Mouse (Mus musculus) embryo, embryonic 10 days (tissue): ENCODE measurements around the gene Phkg1.
"Not testable (repeated sequence)": the region's sequence is repeated elsewhere in the genome, so short reads cannot be mapped to it uniquely, and the experiment has no call there.

Source experiments
- DNase-seq: peaks from one replicate; pipeline ENCODE4 v3.0.0-alpha.2; 2015; ENCODE audit warnings: low spot score

Phkg1 gene

DNA sequence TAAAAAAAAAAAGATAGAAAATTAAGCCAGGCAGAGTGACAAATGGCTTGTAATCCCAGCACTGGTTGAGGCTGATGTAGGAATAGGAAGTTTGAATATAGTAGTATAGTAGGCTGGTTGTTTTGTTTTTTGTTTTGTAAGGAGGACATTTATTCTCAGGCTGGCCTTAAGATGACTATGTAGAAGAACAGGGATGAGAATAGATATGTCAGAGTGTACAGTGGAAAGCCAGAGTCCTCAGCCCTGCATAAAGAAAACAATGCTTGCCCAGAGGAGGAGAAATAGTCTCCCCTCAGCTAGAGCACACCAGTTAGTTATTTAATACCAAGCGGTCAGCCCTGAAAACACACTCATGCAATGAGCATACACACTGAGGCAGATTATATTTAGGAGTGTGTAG is at the start of gene Phkg1:
Phkg1 (minus strand) TSS at position 101 of the 400 bp plus-strand sequence.
- no peak for DNase-seq

DNA sequence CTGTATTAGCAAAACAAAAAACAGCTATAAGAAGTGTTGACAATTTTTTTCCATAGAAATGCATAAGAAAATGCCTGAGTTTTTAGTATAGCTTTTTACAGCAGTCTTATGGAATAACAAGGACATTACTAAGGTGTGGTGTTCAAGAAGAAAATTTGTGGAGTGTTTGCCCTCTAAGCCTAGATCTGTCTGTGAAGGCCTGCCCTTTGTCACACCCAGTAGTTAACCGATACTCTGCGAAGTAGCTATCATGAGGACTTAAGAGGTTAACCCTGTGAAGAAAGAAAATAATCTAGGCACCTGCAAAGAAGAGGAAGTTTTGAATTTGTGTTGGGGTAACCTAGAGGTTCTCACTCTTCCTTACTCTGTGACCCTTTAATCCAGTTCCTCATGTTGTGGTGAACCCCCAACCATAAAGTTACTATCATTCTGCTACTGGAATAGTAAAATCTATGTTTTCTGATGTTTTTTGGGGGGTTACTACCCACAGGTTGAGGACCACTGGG is 49.2 kb upstream of the Phkg1 start:
- no peak for DNase-seq

DNA sequence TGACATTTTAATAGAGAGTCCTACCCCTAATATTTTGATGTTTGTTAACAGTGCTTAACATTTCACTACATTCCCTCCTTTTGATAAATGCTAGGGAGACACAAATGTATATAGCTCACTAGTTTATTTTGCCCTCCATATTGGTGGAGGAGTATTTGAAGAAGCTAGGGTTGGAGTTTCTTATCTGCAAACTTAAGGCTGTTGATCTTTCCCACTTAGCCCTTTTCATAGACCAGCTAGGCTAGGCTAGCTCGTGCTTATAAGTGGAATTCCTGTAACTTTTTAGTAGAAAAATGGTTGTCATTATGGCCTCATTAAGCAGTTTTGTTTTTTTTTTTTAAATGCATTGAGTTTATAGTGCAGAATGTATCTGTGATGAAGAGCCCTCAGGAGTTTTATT is 45.1 kb upstream of the Phkg1 start:
- no peak for DNase-seq

DNA sequence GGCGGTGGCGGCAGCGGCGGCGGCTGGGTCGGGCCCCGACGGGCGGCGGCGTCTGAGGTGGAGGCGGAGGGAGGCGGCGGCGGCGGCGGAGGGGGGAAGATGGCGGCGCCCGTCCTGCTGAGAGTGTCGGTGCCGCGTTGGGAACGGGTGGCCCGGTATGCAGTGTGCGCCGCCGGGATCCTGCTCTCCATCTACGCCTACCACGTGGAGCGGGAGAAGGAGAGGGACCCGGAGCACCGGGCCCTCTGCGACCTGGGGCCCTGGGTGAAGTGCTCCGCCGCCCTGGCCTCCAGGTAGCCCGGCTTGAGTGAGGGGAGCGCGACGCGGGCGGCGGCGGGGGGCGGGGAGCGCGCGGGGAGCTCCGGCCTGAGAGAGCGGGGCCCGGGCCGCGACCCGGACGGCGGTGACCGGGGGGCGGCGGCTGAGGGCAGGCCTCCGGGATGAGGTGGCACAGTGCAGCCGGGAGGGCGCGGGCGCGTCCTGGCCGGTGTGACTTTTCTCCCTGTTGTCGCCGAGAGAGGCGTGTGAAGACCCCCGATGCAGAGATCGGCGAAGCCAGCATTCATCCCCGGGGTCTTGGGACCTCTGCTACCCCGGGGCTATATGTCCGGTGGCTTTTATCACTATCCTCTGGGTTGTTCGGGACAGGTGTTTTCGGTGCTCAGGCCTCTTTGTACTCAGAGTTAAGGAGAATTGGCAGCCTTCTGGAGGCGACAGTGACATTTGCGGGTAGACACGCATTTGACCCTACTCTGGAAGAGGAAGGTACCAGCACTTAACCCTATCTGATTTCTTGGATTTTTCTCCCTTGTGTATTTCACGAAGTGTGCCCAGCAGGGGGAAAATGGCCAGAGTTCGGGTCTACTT is 44.0 kb upstream of the Phkg1 start:
- DNase-seq = peak; percentile 35

DNA sequence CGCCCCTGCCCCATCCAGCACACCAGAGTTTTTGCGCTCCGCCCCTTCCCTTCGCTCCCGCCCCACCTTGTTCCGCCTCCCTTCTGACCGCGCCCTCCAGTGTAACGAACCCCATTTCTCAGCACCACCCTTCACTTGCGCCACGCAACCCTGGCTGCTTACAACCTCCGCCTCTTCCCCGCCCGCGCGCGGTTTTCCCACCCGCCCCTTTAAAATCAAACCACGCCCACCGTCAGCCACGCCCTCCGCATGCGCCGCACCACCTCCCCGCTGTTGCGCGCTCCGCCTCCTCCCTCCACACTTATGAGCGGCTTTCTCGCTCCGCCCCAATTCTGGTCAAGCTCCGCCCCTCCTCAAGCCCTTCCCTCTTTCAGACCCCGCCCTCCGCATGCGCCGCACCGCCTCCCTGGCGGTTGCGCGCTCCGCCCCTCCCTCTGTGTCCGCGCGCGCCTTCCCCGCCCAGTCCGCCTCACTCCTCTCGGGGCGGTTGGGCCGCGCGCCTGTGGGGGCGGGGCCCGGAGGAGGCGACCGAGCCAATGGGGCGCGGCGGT is 43.2 kb upstream of the Phkg1 start, which contains the start of gene Vkorc1l1:
Vkorc1l1 (plus strand) TSS at position 476 of the 551 bp plus-strand sequence.
- peak; percentile 99 for DNase-seq

DNA sequence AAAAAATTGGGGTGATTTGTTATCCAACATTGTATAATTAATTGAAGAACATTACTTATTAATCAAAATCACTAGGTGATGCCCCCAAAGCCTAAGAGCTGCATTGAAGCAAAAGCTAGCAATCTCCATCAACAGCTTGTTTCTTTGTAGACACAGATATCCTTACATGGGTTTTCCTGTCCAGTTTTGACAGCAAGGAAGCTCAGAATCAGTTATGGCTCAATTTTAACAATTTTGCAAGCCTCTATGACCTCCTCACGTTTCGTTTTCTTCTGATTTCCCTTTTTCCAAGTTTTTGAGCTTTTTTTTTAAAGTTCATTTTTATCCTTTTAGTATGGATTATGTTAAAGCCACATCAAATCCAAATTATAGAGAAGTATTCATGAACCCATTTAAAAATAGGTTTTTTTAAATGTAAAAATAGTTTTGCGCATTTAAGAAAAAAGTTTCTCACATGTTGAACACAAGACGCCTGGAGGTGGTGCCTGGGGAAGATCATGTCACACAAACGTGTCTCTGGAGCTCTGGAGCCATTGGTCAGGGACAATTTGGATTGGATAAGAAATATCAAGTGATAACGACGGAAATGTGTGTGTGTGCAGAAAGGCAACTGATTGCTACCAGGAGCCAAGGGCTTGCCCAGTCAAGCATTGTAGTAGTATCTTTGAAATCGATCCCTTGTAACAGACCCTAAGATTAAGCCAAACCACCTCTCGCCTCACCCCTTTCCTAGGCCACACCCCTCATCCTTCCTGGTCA is 42.6 kb upstream of the Phkg1 start:
- no peak for DNase-seq

DNA sequence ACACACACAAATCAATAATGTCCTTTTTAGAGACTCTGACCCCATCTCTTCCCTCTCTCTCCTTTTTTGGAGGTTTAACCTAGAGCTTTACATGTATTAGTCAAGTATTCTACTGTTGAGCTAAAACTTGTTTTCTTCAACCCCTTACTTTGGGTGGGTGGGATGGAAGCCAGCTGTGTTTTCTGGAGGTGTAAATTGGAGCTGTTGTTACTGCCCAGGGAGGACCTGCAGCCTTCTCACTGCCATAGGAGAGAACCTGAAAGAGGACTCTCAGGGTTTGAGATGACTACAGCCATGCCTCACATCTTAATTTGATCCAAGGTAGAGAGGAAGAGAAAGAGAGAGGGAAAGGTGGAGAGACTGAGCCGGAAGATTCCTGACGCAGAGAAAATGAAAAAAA is 41.9 kb upstream of the Phkg1 start:
- no peak for DNase-seq

DNA sequence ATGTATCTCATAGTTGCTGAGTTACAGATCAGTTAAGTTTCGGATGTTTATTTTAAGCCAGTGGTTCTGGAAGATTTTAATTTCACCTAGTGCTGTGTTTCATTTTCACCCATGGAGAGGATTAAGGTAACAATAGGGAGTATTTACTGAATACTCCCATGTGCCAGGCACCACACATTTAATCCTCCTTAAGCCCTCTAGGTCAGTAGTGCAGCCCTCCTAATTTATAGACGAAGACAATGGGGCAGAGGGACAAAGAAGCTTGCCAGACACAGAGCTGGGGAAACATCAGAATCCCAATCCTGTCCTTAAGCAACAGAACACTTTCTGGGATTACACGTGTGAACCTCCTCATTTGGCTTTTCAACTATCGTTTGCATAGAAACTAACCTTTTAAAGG is 38.6 kb upstream of the Phkg1 start:
- no peak for DNase-seq

DNA sequence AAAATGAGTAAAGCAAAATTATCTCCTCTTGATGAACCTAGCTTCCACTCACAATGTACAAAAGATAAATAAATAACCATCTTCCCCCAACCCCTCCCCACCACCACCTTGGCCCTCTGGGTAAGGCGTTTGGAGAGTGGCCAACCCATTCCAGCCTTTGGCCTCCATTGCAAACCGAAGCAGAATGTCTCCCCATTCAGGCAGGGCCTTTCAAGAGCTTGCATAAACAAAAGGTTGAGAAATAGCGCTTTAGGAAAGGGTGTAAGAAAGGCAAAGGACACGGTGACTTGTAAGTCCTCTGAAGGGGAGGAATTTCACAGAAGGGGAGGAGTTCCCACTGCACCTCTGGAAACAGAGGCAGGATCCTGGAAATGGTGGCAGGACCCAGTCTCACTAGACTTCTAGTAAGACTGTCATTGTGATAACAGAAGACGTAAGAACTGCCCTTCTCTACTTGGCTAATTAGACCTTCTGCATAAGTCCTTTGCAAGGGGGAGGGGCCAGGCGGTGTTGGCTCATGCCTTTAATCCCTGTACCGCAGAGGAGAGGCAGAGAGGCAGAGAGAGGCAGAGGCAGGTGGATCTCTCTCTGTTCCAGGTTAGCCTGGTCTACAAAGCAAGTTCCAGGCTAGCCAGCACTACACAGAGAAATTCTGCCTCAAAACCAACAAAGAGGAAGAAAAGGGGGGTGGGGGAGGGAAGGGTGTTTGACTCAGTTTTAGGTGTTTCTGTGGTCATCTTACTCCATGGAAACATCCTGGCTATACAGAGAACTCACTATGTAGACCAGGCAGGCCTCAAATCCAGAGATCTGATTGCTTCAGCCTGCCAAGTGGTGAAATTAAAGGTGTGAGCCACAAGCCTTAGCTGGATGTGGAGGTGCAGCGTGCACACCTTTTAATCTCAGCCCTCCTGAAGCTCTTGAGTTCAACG is 31.8 kb upstream of the Phkg1 start:
- DNase-seq = no peak

DNA sequence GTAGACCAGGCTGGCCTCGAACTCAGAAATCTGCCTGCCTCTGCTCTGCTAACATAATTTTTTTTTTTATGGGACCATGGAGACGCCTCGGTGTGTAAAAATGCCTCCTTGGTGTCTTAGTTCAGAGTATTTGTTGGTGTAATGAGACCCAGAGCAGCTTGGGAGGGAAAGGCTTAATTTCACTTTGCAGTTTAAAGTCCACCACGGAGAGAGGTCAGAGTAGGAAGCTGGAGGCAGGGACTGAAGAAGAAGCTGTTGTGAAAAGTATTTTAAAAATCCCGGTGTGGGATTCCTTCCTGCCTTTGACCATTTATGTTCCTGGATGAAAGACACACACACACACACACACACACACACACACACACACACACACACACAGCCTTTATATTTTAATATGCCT is 27.6 kb upstream of the Phkg1 start:
- DNase-seq = no peak

DNA sequence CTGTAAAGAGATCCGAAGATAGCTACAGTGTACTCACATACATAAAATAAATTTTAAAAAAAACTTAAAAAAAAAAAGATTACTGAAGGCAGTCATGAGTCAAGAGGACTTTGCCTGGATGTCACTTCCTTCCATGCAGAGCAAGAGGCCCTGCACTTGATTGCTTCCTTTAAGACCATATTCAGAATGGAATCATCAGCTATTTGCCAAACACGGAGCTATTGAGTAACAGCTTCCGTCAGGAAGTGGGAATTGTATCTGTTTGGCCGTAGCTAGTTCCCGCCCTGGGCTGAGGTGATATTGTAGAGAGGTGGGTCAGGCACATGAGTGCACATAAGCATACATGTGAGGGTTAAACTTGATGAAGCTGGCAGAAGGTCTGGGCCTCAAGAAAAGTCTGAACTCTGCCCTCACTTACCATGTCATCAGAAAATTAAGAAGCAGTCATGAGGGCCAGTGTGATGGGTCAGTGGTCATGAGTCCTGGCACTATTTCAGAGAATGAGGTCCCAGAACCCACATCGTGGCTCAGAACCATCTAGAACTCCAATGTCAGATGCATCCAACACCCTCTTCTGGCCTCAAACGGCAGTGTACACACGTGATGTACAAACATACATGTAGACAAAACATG is 26.6 kb upstream of the Phkg1 start:
- DNase-seq = no peak

DNA sequence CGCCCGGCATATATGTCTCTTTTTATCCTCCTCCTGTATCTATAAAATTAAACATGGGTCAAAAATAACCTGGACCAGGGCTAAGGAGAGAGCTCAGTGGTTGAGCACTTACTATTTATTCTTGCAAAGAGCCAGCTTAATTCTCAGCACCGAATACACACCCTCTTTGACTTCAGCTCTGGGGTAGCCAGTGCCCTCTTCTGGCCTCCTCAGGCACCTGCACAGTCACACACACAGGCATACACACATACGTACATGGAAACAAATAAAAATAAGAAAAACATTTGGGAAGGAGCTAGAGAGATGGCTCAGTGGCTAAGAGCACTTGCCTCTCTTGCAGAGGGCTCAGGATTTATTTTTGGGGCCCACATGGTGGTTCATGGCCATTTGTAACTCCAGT is 23.6 kb upstream of the Phkg1 start:
- no peak for DNase-seq

DNA sequence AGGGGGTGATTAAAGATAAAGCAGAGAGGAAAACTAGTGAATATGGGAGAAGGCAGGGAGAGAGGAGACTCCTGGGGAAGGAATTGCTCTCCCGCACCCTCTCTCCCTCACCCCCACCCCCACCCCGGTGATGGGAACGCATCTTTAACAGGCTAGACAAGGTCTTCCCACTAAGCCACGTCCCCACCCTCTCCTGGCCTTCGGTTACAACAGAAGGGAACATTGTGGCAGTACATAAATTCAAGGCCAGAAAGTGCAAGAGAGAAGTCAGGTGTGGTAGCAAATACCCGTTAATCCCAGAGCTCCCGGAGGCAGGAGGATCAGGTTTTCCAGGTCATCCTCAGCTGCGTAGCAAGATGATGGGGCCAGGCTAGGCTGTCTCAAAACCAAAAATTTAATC is 21.0 kb upstream of the Phkg1 start:
- DNase-seq = no peak

DNA sequence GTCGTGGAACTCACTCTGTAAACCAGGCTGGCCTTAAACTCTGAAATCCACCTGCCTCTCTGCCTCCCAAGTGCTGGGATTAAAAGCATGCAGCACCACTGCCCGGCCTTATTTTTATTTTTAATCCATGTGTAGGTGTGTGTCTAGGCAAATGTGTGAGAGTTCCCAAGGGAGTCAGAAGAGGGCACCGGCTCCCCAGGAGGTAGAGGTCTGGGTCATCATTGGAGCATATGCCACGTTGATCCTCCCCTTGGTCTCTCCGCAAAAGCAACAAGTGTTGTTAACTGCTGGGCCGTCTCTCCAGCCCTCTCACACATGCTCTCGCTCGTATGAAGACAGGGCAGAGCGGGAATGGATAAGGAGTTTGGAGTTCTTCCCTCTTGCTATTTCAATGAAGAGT is 20.4 kb upstream of the Phkg1 start:
- DNase-seq = no peak

DNA sequence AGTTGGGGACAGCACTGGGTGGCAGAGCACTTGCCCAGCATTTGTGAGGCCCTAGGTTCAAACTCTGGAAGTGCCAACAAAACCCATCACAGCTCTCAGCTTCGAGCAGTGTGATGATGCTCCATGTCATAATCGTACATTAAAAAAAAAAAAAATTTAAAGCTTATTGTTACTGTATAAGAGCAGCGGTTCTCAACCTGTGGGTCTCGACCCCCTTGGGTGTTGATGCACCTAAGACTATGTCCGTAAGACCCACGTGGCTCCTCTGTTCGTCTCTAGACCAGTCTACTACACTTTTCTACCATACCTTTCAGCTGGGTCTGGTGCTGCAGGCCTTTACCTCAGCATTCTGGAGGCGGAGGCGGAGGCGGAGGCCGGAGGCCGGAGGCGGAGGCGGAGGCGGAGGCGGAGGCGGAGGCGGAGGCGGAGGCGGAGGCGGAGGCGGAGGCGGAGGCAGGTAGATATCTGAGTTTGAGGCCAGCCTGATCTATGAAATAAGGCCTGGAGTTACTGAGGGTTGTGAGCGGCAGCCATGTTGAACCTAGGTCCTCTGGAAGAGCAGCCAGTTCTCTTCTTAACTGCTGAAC is 19.8 kb upstream of the Phkg1 start:
- DNase-seq = no peak

DNA sequence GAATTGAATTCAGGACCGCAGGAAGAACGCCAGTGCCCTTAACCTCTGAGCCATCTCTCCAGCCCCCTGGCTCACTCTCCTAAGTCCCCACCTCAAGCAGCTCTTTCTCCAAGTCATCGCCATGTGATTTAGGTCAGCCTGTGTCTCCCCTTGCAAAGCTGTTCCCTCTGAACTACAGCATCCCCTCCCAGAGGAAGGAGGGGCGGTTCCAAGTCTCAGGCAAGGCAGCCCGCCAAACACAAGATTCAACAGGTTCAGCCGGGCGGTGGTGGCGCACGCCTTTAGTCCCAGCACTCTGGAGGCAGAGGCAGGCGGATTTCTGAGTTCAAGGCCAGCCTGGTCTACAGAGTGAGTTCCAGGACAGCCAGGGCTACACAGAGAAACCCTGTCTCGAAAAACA is 17.1 kb upstream of the Phkg1 start:
- not testable (repeated sequence) for DNase-seq

DNA sequence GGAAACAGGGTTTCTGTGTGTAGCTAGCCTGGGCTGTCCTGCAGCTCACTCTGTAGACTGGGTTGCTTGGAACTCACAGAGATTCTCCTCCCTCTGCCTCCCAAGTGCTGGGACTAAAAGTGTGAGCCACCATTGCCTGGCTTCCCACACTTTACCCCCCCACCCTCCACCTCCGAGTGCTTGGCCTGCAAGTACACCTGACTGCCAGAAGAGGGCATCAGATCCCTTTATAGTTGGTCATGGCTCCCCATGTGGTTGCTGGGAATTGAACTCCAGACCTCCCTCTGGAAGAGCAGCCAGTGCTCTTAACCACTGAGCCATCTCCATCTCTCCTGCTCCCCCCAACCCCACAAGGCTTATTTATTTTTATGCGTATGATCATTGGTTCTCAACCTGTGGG is 15.7 kb upstream of the Phkg1 start:
- peak; percentile 43 for DNase-seq

DNA sequence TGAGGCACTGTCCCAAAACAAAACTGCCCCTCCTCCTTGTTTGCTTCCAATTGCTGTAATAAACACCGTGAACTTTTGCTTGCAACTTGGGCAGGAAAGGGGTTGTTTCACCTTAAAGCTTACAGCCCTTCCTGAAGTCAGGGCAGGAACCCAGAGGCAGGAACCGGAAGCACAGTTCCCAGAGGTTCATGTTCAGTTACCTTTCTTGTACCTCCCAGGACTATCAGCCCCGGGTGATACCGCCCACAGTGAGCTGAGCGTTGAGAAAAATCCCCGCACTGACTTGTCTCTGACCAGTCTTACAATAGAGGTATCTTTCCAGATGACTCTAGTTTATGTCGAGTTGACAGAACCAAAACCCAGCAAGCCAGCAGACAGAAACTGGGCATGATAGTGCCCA is 11.2 kb upstream of the Phkg1 start:
- no peak for DNase-seq

DNA sequence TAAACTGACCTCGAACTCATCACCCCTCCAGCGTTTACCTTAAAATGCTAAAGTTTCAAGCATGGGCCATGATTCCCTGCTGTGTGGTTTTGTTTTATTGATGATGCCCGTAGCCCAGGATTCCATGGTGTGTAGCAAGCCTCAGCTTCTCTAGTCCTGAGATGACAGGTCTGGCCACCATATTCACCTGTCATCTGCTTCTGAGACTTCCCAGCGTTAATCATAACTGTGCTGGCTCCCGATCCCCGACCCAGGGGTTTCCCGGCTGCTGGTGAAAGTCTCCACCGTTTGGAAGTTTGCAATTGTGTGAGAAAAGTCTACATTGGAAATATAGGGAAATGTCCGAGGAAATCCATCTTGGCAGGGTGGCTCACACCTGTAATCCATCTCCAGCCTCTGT is 10.8 kb upstream of the Phkg1 start:
- DNase-seq = no peak

DNA sequence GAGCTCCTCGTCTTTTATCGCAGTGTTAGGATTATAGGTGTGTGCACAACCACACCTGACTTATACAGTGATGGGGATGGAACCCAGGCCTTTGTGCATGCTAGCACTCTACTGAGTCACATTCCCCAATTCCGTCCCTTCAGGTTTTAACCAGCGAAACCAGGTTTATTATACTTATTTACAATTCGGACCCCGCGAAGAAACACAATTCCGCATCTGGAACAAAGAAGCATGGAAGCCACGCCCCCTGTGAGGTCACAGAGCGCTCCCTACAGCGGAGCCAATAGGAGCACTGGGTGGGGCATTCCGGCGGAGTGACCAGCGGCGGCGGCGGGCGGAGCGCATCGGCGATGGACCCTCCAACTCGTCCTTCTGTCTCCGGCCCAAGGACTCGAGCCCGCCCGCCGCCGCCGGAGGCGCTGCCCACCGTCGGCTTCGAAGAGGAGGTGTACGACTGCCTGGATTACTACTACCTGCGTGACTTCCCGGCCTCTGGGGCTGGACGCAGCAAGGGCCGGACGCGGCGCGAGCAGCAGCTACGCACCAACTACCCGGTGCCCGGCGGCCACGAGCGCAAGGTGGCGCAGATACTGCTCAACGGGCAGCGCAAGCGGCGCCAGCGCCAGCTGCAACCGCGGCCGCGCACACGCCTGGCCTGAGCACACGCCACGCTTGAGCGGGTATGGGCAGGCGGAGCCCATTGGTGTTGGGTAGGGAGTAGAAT is 10.1 kb upstream of the Phkg1 start, which contains the start of gene Nupr1l:
Nupr1l (plus strand) TSS at position 299 of the 724 bp plus-strand sequence.
- DNase-seq = peak; percentile 99
